Mouse (Mus musculus): ENCODE data around the gene Slco3a1.
"Not testable (repeated sequence)": the region's sequence is repeated elsewhere in the genome, so short reads cannot be mapped to it uniquely, and the experiment has no call there.

Slco3a1 gene

GRCm38 (mm10) chr7:74429252-74429651 is 125.3 kb downstream of the Slco3a1 start:
- no peak for DNase-seq (ENCODE audit: low spot score in 2 of 2)

DNA sequence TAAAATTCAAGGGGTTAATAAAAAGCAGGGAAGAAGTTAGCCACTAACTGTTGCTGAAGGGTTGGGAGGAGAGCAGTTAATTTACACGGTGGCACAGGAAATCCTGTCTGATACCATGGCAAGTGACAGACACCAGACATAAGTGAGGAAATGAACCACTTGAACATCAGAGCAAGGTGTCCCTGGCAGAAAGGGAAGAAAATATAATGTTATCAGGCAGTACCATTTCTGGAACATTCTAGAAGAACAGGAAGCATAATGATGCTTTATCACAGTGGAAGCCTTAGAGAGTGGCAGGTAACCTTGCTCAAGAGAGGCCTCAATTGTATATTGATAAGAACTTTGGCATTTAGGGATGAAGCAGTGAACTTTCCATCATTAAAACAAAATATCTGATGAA is 127.4 kb downstream of the Slco3a1 start:
- DNase-seq (ENCODE audit: low spot score in 2 of 2): no peak

DNA sequence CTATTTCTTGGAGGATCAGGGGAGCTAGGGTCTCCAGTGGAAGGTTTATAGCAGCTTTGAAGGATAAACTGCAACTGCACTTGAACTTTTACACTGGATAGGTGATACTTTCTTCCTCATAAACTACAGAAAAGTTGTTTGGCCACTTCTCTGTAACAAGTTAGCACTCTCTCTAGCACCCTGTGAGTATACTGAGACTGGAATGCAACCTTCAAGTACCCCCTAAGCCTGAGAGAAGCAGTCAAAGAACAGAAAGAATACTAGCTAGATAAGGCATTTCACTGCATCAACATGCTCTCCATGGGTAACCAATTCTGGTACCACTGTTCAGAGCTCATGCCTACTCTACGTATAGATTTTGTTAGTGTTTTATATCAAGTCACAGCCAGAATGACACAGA is 128.6 kb downstream of the Slco3a1 start:
- no peak for DNase-seq (ENCODE audit: low spot score in 2 of 2)

- no peak for DNase-seq (ENCODE audit: low spot score in 2 of 2)
These were observed 130.4 kb downstream of the Slco3a1 start for GRCm38 (mm10) chr7:74423928-74424850.

- DNase-seq (ENCODE audit: low spot score in 2 of 2): no peak
These were observed 131.3 kb downstream of the Slco3a1 start for GRCm38 (mm10) chr7:74423316-74423715.

- no peak for DNase-seq (ENCODE audit: low spot score in 2 of 2)
These were observed 131.8 kb downstream of the Slco3a1 start for GRCm38 (mm10) chr7:74422731-74423130.

- DNase-seq (ENCODE audit: low spot score in 2 of 2): no peak
These were observed 132.6 kb downstream of the Slco3a1 start for GRCm38 (mm10) chr7:74422002-74422401.

- DNase-seq (ENCODE audit: low spot score in 2 of 2): no peak
These were observed 133.0 kb downstream of the Slco3a1 start for GRCm38 (mm10) chr7:74421591-74421990.

DNA sequence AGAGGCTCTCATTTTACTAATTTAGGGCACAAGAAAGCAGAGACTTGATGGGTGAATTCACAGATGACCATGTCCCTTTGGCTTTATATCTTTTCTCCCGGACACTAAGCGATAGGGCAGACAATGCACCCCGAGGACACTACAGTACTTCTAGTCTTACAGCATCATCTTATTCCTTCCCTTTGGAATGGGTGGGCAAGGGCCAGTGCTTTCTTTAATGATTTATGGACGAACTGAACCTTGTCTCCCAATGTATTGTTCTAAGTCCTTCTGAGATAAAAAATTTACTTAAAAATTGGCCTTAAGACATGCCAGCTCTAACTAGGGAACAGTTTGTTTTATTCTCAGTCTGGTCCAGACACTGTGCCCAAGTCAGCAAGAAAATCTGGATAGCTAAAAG is 134.9 kb downstream of the Slco3a1 start:
- DNase-seq (ENCODE audit: low spot score in 2 of 2): no peak

- DNase-seq (ENCODE audit: low spot score in 2 of 2): no peak
These were observed 137.6 kb downstream of the Slco3a1 start for GRCm38 (mm10) chr7:74417009-74417408.

DNA sequence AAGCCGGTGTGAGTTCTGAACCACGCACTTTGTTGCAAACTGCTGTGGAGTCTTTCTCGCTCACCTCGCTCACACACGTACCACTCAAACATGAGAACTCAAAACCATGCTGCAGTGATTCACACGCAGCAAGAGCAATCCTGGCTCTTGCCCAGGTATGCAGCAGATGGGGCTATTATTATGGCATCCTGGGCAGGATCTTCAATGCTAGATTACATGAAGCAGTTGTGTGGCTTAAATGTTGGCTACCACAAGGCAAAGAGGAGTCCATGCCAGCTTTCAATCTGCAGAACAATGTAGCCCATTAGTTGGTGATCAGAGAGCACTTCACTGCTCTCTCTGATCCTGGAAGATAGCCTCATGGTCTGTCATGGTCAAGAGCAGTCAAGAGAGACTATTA is 139.3 kb downstream of the Slco3a1 start:
- peak in 1 of 2 experiments; percentile 30 for DNase-seq (ENCODE audit: low spot score in 2 of 2)

DNA sequence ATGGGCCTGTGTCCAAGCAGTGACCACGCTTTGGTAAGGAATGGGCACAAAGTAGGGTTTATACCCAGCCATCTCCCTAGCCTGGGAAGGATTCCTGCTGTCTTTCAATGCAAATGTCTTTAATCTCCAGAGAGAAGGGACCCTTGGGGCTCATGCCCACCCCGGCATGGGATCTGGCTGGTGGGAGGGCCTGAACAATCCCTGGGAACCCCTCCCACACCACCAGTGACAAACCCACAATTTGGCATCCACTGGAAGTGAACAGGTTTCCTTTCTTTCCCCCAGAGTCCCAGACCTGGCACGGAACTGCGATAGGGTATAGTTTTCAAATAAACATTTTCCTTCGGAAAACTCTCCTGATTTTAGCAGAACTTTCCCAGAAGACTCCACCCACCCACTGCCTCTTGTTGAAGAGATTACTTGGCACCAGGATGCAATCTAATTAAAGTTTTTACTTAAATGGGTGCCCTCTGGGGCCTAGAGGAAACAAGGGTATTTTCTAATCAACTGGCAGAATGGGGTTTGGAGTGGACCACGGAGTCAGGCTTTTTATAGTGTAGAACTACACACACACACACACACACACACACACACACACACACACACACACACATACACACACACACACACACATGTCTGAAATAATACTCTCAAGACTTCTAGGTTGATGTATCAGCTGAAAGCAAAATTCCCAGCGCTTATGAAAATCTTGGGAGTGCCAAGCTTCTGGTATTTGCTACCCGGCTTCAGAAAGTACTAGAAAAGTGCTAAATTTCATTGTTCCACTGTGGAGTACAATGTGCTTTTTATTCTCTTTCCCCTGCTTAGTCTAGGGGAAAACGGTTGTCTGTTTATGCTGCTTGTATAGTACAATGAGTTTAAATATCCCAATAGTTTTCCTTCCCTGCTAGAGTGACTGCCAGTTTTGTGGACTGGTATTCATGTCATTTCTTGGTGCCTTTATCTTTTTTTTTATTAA is 140.6 kb downstream of the Slco3a1 start:
- DNase-seq (ENCODE audit: low spot score in 2 of 2): no peak

DNA sequence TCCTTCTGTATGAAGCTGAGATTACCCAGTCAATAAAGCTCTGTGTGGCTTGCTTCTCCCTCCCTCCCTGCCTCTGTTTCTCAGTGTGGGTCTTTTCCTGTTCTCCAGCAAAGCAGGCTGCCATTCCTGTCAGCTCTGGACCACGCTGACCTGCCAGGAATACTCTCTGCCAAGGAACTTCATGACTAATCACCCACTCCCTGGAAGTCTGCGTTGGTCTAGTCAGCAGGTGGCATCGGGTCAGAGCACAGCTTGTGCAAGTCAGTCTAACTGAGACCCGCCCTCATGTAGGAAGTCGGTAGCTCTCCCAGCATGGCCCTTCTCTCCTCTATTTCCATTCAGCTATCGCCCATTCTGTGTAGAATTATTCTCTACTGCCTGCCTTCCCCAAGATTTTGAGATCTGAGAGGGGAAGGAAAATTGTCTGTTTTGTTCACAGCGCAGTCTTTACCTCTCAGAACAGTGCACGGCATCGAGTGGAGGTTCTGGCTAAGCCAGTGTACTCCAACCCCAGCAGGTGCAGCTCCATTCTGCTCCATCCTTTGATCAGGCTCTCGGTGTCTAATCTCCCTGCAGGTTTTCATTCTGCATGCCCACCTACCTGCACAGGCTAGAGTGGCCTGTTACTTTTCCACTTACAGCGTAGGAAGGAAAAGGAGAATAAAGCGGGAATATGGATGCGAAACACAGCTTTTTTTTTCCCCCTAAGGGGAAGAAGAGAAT is 145.8 kb downstream of the Slco3a1 start:
- DNase-seq (ENCODE audit: low spot score in 2 of 2): no peak

DNA sequence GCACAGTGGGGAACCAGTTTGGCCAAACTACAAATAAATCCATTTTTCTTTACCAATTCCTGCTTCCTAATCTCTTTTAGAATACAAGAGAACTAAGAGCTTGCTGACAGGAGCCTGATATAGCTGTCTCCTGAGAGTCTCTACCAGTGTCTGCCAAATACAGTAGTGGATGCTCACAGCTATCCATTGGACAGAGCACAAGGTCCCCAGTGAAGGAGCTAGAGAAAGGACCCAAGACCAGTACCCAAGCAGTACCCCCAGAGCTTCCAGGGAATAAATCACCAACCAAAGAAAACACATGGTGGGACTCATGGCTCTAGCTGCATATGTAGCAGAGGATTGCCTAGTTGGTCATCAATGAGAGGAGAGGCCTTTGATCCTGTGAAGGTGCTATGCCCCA is 146.7 kb downstream of the Slco3a1 start:
- DNase-seq (ENCODE audit: low spot score in 2 of 2): not testable (repeated sequence)

DNA sequence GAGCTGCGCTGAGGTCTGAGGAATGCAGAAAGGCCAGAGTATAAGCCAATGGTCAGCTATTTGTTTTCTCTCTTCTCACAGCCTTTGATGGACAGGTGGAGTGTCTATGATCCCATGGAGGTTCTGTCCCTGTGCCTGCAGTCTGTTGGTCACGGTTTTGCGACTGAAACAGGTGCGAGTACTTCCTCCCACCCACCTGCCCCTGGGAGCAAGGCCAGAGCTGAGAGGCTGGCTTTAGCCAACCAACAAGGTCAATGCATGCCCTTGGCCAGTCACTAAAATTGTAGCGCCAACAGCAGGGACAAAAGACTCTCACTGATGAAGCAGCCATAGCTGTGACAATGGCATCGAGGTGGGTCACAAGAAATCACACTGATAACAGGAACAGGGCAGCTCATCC is 154.9 kb downstream of the Slco3a1 start:
- no peak for DNase-seq (ENCODE audit: low spot score in 2 of 2)

DNA sequence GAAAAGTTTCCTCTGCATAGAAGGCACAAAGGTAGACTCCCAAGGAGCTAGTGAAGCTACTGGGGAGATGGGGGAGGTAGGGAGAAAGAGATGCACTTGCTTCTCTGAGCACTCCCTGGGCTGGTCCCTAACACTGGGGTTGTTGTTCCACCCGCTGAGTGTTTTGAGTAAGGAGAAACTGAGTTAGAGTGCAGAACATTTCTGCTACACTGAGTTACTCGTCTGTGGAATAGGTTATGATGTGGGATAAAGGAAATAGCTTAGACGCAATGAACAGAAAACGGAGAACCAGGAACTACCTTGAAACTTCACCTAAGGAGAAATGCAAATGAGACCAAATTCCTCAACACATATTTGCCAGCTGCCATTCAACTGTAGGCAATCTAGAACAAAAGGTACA is 155.4 kb downstream of the Slco3a1 start:
- no peak for DNase-seq (ENCODE audit: low spot score in 2 of 2)

GRCm38 (mm10) chr7:74398326-74398725 is 156.3 kb downstream of the Slco3a1 start:
- DNase-seq (ENCODE audit: low spot score in 2 of 2): no peak

DNA sequence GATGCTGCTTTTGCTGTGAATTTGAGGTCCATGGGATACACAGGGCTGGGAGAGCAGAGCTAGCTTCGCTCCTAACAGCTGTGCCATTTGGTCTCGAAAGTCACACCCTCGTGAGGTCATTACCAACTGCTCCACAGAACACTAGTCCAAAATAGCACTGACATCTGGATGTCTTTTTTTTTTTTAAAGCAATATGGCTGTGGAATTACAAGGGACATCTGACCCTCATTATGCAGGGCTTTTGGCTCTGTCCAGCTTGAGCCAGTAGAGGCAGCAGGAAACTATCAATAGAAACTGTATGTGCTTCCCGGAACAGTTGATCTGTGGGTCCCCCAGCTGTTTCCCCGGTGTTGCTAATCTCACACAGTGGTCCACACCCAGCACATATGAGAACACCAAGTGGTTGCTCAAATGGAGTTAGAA is 163.1 kb downstream of the Slco3a1 start:
- no peak for DNase-seq (ENCODE audit: low spot score in 2 of 2)

DNA sequence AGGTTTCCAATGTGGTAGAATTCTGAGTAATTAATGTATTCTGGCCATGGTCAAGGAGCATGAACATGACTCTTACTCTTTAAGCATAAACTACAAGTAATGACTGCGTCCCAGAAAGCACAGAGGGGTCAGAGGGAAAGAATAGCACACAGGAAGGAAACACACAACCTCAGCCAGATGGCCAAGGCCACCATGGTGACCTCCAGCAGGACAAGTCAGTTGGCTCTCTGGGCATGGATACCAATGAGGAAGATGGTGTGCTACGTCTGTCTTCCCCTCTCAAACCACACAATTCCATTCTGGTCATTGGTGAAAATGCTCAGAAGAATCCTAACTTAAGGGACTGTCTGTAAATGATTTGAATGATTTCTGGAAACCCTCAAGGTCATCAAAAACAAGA is 165.0 kb downstream of the Slco3a1 start:
- no peak for DNase-seq (ENCODE audit: low spot score in 2 of 2)

DNA sequence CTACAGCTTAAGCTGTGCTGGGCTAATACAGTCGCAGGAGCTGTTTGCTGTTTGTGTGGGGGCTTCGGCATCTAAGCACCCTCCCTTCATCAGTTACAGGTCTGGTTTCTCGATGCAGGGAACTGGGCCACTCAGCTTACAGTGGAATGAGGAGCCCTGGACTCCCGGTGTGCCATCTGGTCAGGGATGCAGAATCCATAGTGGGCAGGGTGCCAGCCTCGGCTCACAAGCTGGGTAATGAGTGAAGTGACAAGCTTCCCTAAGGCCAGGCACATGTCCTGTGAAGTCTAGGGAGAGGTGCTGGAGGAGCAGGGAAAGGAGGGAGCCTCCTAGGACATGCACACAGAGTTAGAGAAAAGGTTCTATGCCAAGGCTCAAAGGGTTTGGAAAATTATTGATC is 168.3 kb downstream of the Slco3a1 start:
- peak; percentile 39 to 81 for DNase-seq (ENCODE audit: low spot score in 2 of 2)

GRCm38 (mm10) chr7:74383040-74383666 is 171.4 kb downstream of the Slco3a1 start:
- DNase-seq (ENCODE audit: low spot score in 2 of 2): no peak
